Mouse (Mus musculus) ZHBTc4 (cell line): ENCODE measurements around the gene Pla2g4b.

Experiments
- DNase-seq: peaks from one replicate; pipeline ENCODE4 v3.0.0-alpha.2; 2011; ENCODE audit warnings: low read depth, low spot score

Pla2g4b gene

DNA sequence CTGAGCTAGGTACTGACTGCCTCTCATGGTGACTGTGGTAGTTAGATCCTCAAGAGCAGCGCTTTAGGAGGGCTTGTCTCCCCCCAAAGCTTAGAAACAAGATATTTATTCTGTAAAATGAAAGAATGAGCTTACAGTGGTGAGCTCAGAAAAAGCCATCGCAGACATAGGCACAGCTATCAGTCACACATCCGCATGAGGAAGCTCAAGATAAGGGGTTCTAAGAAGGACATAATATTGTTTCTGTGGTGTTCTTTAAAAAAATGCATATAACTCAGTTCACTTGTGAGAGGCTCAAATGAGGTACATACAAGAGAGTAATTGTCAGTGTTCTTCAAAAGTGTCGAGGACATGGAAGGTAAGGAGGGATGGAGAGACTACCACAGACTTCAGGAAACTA lies 17.3 kb upstream of the Pla2g4b start:
- DNase-seq: no peak

DNA sequence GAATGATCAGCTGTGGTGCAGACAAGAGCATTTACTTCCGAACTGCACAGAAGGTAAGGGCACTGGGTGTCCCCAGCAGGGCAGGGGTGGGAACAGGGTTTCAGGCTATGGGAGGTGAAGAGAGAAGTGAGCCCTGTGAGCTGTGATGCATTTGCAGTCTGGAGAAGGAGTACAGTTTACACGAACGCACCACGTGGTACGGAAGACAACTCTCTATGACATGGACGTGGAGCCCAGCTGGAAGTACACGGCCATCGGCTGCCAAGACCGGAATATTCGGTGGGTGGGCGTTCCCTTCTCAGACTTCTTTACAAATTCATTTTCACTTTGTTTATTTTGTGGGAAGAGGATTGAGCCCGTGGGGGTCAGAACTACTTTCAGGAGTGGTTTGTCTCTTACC lies 15.6 kb upstream of the Pla2g4b start:
- DNase-seq: no peak

DNA sequence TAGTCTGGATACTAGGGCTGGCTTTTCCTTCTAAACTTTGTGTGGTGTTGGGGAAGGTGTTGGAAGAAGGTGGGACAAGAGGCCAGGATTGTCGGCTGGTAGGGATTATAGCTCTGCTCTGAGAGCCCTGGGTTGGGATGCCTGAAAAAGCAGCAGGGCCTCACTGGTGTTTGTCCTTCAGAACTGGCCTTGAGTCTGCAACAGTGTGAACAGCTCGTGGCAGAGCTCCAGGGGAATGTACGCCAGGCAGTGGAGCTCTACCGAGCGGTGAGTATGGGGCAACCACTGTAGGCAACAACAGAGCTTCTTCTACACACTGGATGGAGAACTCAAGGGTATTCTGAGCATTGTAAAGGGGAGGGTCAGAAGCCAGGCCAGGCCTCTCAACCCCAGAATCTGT lies 8.9 kb upstream of the Pla2g4b start:
- DNase-seq: no peak

DNA sequence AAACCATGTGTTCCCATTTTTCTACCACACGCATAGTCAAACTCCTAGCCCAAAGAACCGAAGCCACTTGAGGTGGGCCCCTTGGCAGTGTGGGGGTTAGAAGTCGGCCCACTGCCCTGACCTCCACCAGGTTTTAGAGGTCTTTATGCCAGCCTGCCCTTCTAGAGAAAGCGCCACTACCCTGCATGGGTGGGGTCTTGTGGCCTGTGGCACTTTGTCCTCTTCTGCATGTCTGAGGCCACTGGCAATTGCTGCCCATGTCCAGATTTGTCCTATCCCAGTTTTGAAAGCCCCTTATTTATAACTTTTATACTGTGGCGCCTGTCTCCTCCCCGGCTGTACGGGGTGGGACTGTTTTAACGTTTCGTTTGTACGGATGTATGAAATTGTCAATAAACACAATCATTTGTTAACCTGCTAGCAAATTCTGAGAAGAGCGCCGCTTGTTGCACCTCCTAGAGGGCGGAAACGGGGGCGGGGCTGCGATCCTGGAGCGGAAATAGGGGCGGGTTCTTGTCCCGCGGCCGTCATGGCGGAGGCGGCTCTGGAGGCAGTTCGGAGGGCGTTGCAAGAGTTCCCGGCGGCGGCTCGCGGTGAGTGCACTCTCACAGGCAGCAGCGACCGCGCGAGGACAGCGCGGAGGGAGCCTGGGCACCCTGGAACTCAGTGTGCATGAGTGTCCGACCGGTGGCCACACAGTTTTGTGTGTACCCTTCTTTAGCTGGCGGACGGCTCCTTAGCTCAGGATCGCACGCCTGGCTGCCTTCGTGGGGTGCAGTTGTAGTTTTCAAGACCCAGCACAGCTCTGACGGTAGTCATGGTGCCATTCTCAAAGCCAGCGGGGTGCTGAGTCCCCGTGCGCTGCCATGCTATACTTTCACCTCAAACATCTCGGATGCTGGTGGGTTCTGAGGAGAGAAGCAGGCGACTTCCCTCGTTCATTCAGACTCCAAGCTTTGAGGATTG lies 6.0 kb upstream of the Pla2g4b start, which contains the start of the genes Jmjd7 and Gm28042:
TSS of gene Jmjd7 (plus strand) at position 500 of the 966 bp plus-strand sequence.
TSS of gene Gm28042 (plus strand) at position 510 of the 966 bp plus-strand sequence.
- peak; percentile 96 for DNase-seq

DNA sequence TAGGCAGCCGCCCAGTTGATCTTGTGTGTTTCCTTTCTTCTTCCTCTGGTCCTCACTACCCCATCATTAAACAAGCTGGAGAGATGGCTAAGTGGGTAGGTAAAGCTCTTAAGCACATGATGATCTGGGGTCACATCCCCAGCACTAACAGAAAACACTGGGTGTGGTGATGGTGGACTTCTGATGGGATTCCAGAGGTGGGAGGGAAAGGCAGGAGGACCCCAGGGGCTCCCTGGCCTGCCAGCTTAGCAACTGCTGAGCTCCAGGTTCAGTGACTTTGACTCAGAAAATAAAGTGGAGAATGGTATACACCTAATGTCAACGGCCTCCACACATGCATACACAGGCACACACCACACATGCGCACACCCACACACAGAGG lies 5.3 kb upstream of the Pla2g4b start:
- DNase-seq: peak; percentile 66

DNA sequence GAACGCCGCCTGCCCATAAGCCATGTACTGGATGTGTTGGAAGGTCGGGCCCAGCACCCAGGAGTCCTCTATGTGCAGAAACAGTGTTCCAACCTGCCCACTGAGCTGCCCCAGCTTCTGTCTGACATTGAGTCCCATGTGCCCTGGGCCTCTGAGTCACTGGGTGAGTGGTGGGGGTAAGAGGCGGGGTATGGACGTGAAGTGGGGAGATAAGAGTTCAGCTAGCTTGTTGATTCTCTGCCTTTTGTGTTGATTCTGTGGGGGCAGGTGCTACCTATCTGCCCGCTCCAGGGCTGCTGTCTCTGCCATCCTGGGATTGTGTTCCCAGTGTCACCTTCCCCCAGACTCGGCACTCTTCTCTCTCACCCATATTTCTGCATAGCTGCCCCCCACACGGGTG lies 2.8 kb upstream of the Pla2g4b start:
- no peak for DNase-seq

DNA sequence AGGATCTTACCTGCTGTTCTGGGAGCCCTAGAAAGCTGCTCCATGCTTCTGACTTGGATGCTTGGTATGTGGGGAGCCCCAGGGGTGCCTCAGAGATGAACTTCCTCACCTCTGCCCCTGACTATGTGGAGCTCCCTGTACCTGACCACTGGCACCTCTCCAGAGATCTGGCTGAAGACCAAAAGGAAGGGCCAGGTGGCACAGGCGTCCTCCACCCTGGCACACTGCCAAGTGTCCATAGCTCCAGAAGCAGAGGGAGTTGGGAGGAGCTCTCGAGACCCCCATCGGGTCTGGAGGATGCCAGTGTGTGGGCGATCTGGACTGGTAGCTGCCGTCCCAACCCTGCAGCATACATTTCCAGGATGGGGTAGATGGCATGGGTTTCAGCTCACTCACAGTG lies 509 bp downstream of the Pla2g4b start:
- no peak for DNase-seq

DNA sequence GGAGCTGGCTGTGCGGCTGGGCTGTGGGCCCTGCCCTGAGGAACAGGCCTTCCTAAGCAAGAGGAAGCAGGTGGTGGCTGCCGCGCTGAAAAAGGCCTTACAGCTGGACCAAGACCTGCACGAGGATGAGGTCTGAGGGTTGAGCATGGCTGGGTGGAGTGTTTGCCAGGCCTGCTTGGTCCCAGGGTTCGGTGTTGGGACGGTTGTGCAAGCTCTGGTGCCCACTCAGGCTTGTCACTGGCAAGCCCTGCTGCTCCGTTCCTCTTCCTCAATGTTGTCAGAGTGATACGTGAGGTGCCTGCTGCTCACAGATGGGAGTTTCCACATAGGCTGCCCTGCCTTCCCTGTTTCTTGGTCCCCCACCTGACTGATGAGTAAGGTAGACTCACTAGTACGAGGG lies 4.5 kb downstream of the Pla2g4b start:
- no peak for DNase-seq

DNA sequence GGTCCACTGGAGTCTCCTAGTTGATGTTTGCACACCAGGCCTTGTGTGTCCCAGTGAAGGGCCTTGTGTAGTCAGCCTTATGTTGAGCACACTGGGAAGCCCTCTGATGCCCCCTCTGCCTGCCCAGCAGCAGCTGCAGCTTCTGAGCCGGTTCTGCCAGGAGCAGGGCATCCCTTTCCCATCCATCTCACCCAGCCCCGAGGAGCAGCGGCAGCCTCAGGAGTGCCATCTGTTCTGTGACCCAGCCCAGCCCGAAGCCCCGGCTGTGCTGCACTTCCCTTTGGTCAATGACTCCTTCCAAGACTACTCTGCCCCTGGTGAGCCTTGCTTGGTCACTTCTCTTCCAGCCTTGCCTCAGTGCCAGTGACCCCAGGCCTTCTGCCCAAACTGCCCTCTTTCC lies 7.8 kb downstream of the Pla2g4b start:
- no peak for DNase-seq

DNA sequence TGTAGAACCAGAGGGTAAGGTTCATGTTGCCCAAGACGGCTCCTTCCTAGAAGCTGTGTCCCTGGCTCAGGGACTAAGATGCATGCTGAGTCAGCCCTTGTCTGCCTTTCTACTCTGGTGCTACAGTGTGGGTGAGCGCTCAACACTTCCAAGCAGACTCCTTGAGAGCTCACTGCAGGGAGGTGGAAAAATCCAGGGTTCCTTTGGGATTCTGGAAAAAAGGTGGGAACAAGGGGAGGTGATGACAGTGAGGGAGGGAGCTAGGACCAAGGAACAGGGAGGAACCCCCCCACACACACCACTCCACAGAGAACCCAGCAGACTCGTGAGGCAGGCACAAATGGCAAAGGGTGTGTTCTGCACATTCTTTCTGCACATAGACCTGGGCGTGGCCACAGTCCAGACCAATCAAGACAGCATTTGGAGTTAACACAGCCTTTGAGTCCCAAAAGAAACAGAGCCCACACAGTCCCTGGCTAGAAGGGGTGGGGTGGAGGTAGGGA lies 10.9 kb downstream of the Pla2g4b start:
- peak; percentile 92 for DNase-seq

DNA sequence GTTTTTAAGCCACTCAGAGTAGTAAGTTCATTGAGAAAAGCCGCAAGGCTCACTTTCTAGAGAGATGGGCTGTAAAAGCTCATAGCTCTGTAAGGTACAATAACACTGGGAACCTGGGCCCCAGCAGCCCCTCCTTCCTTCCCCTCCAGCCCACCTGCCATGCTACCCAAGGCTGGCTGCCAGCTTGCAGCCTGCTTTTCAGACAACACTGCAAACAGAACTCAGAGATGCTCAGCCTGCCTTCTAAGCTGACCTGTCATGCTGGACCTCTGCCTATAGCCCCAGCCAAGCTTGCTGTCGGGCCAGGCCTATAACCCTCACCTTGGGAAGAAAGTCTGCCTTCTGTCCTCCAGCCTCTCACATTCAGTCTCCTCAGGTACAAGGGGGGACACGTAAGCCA lies 11.5 kb downstream of the Pla2g4b start:
- DNase-seq: no peak

DNA sequence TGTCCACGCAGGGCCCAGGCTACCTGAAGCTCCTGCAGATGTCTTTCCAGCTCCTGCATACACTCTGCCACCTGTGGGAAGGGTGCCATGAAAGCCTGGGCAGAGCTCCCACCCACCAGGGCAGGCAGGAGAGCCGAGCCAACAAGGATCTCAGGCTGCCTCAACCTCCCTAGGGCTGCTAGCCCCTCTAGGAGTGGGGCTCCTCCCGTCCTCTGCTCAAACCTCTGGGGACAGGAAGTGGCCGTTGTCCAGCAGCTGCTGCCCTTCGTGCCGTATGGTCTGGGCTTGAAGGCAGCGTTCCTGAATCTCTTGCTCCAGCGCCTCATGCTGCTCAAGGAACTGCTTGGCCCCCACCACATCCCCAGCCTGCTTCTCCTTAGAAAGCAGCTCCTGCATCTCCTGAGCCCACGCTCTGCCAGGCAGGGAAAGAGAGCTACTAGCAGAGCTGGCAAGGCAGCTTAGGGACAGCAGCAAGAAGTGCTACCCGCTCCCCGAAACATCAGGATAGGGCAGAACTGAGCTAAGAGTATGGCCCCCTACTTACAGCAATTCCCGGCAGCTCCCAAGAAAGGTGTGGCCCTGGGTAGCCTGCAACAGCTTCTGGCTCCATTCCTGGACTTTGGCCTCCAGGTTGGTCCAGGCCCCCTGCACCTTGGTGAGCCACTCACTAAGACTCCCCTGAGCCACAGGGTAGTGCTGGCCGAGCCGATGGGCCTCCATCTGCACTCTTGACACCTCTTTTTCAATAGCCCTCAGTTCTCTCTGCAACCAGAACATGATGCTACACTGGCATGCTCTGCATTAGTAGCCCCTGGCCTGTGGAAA lies 13.5 kb downstream of the Pla2g4b start:
- DNase-seq: no peak

DNA sequence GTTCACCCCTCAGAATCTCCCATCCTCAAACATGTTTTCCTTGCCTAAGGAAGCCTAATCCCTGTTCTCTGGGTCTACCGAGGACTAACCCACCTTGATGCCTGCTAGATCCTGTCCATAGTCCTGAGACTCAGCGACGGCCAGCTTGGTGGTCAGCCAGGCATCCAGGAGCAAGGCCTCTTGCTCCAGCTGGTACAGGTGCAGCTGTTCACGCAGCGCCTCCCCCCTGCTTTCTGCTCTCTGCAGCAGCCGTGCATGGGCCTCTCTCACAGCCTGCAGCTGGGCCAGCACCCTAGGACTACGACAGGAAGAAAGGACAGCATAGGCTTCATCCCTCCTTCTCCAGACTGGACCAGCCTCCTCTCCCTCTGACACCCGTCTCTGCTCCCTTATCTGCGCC lies 15.0 kb downstream of the Pla2g4b start:
- DNase-seq: no peak

DNA sequence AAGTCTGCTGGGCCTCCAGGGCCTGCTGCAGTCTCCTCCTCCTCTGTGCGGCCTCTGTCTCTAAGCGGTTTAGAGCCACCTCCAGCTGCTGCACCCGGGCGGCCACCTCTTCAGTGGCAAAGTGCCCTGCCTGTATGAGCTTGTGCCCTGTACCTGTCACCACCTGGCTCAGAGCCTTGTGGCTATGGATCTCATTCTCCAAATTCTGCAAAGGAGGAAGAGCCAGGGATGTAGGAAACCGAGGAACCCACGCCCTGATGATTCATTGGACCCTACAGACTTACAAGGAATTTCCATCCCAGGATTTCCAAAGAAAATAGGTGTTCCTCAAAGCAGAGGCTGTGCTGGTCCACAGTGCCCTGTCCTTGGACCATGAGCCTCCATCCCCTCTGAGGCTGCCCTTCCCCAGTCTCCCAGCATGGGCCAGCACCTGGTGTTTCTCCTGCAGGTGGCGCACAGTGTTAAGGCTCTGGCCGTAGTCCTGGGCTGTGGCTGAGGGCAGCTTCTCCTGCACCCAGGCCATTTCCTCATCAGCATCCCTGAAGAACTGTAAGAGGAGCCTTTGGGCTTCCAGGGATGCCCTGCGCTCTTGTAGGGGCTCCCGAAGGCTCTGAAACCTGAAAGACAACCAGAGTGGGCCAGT lies 16.5 kb downstream of the Pla2g4b start:
- peak; percentile 62 for DNase-seq

DNA sequence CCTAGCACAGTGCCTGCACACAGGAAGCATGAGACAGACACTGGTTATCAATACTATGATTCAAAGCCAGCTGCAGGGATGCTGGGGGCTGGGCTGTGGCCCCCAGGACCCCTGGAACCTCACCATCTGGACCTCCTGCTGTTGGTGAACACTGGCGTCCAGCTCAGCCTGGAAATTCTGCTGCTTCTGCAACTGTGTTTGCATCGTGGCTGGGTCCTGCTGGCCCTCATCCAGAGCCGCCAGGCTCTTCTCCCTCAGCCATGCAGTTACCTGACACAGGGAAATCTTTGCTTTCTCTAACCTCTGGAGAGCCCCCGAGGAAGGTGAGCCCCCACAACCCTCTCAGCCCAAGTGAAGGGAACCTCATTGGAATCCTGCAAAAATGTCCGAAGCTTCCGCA lies 18.2 kb downstream of the Pla2g4b start:
- no peak for DNase-seq

DNA sequence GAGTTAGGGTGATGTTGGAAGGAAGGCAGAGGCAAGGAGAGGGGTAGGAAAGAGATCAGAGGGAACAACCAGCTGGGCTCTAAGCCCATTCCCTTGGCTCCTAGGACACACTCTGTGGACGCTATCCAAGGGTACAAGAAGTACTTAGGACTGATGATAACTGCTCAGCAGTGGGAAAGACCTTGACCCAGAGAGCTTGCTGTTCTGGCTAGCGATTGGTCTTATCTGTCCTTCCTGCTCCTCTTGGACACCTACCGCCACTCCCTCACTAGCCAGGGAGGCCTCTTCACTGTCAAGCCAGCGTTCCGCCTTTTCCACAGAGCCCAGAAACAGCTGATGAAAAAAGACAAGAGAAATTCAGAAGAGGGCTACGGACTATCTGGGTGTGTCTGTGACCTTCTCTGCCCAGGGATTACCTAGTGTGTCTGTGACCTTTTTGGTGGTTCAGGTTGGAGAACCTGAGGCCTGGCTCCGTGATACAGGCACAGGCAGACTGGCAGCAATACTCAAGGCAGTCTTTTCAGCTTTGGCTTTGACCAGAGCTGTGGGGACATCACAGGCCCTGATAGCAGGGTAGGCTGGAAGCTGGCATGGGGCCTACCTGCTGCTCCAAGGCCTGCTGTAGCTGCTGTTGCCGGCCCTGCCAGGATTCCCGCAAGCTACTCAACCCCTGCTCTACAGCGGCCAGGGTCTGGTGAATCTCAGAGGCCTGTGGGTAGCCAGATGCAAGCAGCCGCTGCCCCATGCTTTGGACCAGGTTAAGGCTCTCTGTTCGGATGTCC lies 21.7 kb downstream of the Pla2g4b start:
- DNase-seq: no peak

DNA sequence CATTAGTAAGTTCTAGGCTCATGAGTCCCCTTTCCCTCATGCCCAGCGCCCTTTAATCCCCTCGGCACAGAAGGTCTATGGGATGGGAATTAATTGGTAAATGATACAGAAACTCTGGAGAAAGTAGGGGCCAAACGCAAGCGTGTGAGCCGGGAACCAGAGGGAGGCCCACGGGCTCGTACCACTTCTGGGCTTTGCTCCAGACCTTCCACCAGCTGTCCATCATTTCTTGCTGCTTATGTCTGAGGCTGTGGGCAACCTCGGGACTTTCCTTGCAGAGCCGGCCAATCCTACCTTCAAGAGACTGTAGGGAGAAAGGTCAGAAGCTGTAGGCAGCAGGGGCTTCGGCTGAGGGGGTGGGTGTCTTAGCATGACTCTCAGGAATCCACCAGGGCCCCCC lies 22.7 kb downstream of the Pla2g4b start:
- DNase-seq: no peak

DNA sequence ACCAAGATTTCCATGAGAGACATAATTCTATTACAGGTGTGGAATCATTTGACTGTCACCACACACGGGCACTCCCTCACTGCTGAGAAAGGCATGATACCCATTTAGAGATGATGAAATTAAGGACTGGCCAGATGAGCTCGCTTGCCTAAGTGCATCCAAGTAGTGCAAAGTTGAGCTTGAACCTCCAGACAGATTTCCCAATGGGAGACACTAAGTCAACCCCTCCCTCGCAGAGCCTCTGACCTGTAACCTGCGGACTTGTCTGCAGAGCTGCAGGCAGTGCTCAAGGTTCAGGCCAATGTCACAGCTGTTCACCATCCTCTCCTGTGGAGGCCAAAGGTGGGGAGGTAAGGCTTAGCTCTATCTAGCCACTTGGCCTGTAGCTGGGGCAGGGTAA lies 25.6 kb downstream of the Pla2g4b start:
- DNase-seq: no peak

DNA sequence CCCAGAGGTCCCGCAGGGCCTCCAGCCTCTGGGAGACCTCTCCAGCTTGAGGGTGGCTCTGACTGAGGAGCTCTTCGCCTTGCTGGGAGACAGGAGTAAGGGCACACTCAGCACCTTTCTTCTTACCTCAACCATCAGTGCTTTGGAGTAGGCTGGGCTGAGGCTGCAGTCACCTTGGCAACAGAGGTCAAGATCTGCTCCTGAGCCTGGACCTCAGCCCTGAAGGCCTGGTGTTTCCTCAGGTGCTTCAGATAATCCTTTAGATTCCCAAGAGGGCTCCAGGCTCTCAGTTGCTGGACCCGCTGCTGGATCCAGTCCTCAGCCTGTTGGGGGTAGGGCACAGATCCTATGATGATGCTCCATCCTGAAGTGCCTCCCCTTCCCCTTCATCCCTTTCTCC lies 26.2 kb downstream of the Pla2g4b start:
- DNase-seq: no peak

DNA sequence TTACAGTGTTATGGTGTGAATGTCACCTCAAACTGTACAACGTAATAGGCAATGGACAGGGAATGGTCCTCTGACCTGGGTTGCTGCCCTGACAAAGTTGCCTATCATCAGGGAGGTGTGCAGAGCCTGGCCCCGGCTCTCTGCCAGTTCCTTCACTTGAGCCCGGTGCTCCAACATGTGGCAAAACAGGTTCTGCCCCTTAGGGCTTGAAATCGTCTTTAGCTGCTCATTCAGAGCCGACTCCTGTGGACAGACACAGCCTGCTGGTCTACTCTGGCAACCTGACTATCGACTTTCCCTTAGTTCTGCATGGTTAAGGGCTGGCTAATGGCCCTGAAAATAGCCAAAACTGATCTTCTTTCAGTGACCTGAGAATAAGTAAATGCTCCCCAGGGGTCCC lies 27.0 kb downstream of the Pla2g4b start:
- no peak for DNase-seq

DNA sequence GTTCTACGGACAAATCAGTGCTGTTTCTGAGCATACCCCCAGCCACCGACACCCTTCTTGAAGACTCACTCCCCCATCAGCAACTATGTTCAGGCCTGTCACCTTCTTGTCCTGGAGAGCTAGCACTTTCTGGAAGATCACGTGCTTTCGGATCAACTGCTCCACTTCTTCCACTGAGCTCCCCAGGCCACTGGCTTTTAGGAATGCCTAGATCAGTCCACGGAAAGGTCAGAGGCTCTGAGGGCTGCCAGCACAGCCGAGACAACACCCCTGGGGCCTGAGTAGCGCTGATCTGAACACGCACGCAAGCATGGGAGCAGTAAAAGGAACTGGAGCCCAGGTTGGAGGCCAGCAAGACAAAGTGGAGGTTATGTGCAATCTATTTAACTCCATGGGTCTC lies 27.4 kb downstream of the Pla2g4b start:
- peak; percentile 64 for DNase-seq
